Mouse (Mus musculus) MEL (cell line): ENCODE measurements around the gene Atrip. TPM values are rescaled to one million over a fixed set of nuclear protein-coding genes. Genes with fewer than 3 reads are reported as not detected.
A peak's percentile ranks its signal among the peaks of the same experiment; 100 is the strongest.

ENCODE experiments used
- DNase-seq: peaks from one replicate; pipeline ENCODE4 v3.0.0; 2011; ENCODE audit warnings: low read depth, low spot score
- H3K27ac ChIP-seq: 2 replicates; pipeline ENCODE4 v1.5.1; 2012; ENCODE audit warnings: low read depth, mild to moderate bottlenecking, control low read depth, low read length, moderate library complexity; ENCODE audit not compliant: control insufficient read depth
- H3K27me3 ChIP-seq, 2 experiments: fragments of 150-350 bp in 1 of 2; sonication (generic) in 1 of 2; 2 replicates each; pipeline ENCODE4 v1.6.1; 2012; ENCODE audit warnings: low read length in 2 of 2, mild to moderate bottlenecking in 2 of 2, improper control_type of control experiment in 1 of 2, moderate library complexity in 1 of 2; ENCODE audit not compliant: insufficient read depth in 2 of 2, control insufficient read depth in 1 of 2
- H3K36me3 ChIP-seq, 2 experiments: 2 replicates each; pipeline ENCODE4 v1.6.1; 2012 to 2014; ENCODE audit warnings: low read length in 2 of 2, improper control_type of control experiment in 1 of 2, inconsistent platforms in 1 of 2, mild to moderate bottlenecking in 1 of 2; ENCODE audit not compliant: insufficient read depth in 2 of 2, control insufficient read depth in 1 of 2
- H3K4me1 ChIP-seq, 2 experiments: fragments of 150-350 bp in 1 of 2; sonication (generic) in 1 of 2; 2 replicates each; pipeline ENCODE4 v1.6.1; 2012; ENCODE audit warnings: low read length in 2 of 2, improper control_type of control experiment in 1 of 2, mild to moderate bottlenecking in 1 of 2; ENCODE audit not compliant: insufficient read depth in 2 of 2, control insufficient read depth in 1 of 2
- H3K4me3 ChIP-seq, 2 experiments: fragments of 150-350 bp in 1 of 2; sonication (generic) in 1 of 2; 2 replicates each; pipeline ENCODE4 v1.5.1; 2012; ENCODE audit warnings: low read depth in 2 of 2, low read length in 2 of 2, mild to moderate bottlenecking in 2 of 2, moderate library complexity in 2 of 2, control low read depth in 1 of 2, improper control_type of control experiment in 1 of 2; ENCODE audit not compliant: control insufficient read depth in 1 of 2, insufficient read depth in 1 of 2
- H3K79me2 ChIP-seq: 2 replicates; pipeline ENCODE4 v1.6.1; 2012; ENCODE audit warnings: mild to moderate bottlenecking, low read length, moderate library complexity; ENCODE audit not compliant: control insufficient read depth, poor library complexity, insufficient read depth
- H3K9ac ChIP-seq: 2 replicates; pipeline ENCODE4 v1.6.1; 2012; ENCODE audit warnings: low read depth, mild to moderate bottlenecking, control low read depth, low read length, moderate library complexity; ENCODE audit not compliant: control insufficient read depth, poor library complexity, severe bottlenecking
- H3K9me3 ChIP-seq: fragments of 150-350 bp; sonication (generic); replicated peaks from 2 replicates; pipeline ENCODE4 v1.6.1; 2012; ENCODE audit warnings: mild to moderate bottlenecking, low read length, improper control_type of control experiment, moderate library complexity; ENCODE audit not compliant: insufficient read depth
- CHD2 ChIP-seq: IDR thresholded peaks from 2 replicates; pipeline ENCODE4 v1.6.1; 2011; ENCODE audit warnings: low read length, improper control_type of control experiment
- CTCF ChIP-seq, 3 experiments: IDR thresholded peaks in 2 of 3; conservative IDR thresholded peaks in 1 of 3; 2 replicates each; pipeline ENCODE4 v1.5.1; 2011 to 2012; ENCODE audit warnings: low read length in 3 of 3, low read depth in 2 of 3, mild to moderate bottlenecking in 2 of 3, improper control_type of control experiment in 1 of 3, inconsistent platforms in 1 of 3, mixed read lengths in 1 of 3, moderate library complexity in 1 of 3; ENCODE audit not compliant: control insufficient read depth in 1 of 3, insufficient read depth in 1 of 3, poor library complexity in 1 of 3, severe bottlenecking in 1 of 3
- ELF1 ChIP-seq: IDR thresholded peaks from 2 replicates; pipeline ENCODE4 v1.6.1; 2014; ENCODE audit warnings: low read depth, mild to moderate bottlenecking, inconsistent platforms, low read length, improper control_type of control experiment, moderate library complexity
- EP300 ChIP-seq, 2 experiments: IDR thresholded peaks; 2 replicates each; pipeline ENCODE4 v1.6.1; 2011; ENCODE audit warnings: improper control_type of control experiment in 2 of 2, low read length in 2 of 2, low read depth in 1 of 2, mild to moderate bottlenecking in 1 of 2
- ETS1 ChIP-seq: IDR thresholded peaks from 2 replicates; pipeline ENCODE4 v1.6.1; 2012; ENCODE audit warnings: low read depth, mild to moderate bottlenecking, inconsistent platforms, low read length, improper control_type of control experiment, moderate library complexity
- GABPA ChIP-seq: IDR thresholded peaks from 2 replicates; pipeline ENCODE4 v1.6.1; 2012; ENCODE audit warnings: low read depth, mild to moderate bottlenecking, inconsistent platforms, low read length, improper control_type of control experiment, moderate library complexity
- GATA1 ChIP-seq: IDR thresholded peaks from 2 replicates; pipeline ENCODE4 v1.6.1; 2011; ENCODE audit warnings: low read depth, low read length, improper control_type of control experiment
- JUND ChIP-seq: IDR thresholded peaks from 2 replicates; pipeline ENCODE4 v1.6.1; 2011; ENCODE audit warnings: low read depth, mild to moderate bottlenecking, improper control_type of control experiment, low read length
- KAT2A ChIP-seq: conservative IDR thresholded peaks from 2 replicates; pipeline ENCODE4 v1.6.1; 2012; ENCODE audit warnings: low read depth, low read length, improper control_type of control experiment, inconsistent platforms
- MAX ChIP-seq: IDR thresholded peaks from 2 replicates; pipeline ENCODE4 v1.6.1; 2011; ENCODE audit warnings: low read length, improper control_type of control experiment
- MEF2A ChIP-seq: IDR thresholded peaks from 2 replicates; pipeline ENCODE4 v1.6.1; 2014; ENCODE audit warnings: low read depth, mild to moderate bottlenecking, inconsistent platforms, low read length, improper control_type of control experiment; ENCODE audit not compliant: poor library complexity, insufficient replicate concordance, severe bottlenecking; ENCODE audit errors: extremely low read depth
- MXI1 ChIP-seq: IDR thresholded peaks from 2 replicates; pipeline ENCODE4 v1.6.1; 2011; ENCODE audit warnings: mild to moderate bottlenecking, low read depth, low read length, improper control_type of control experiment
- POLR2A ChIP-seq, 2 experiments: IDR thresholded peaks; 2 replicates each; pipeline ENCODE4 v1.6.1; 2011 to 2012; ENCODE audit warnings: low read length in 2 of 2, mild to moderate bottlenecking in 2 of 2, control low read depth in 1 of 2, improper control_type of control experiment in 1 of 2, low read depth in 1 of 2, moderate library complexity in 1 of 2; ENCODE audit not compliant: control insufficient read depth in 1 of 2, insufficient read depth in 1 of 2, poor library complexity in 1 of 2
- SIN3A ChIP-seq: IDR thresholded peaks from 2 replicates; pipeline ENCODE4 v1.6.1; 2012; ENCODE audit warnings: low read length, improper control_type of control experiment, inconsistent platforms
- SMC3 ChIP-seq: IDR thresholded peaks from 2 replicates; pipeline ENCODE4 v1.6.1; 2011; ENCODE audit warnings: low read depth, low read length, improper control_type of control experiment
- TAL1 ChIP-seq: IDR thresholded peaks from 2 replicates; pipeline ENCODE4 v1.6.1; 2012; ENCODE audit warnings: mild to moderate bottlenecking, inconsistent platforms, low read length, moderate library complexity, mixed read lengths
- TBP ChIP-seq: IDR thresholded peaks from 2 replicates; pipeline ENCODE4 v1.8.0; 2011; ENCODE audit warnings: low read depth, low read length, improper control_type of control experiment
- TCF12 ChIP-seq: IDR thresholded peaks from 2 replicates; pipeline ENCODE4 v1.6.1; 2014; ENCODE audit warnings: low read depth, mild to moderate bottlenecking, inconsistent platforms, low read length, improper control_type of control experiment, moderate library complexity
- UBTF ChIP-seq: IDR thresholded peaks from 2 replicates; pipeline ENCODE4 v1.6.1; 2012; ENCODE audit warnings: low read depth, mild to moderate bottlenecking, inconsistent platforms, low read length, improper control_type of control experiment, moderate library complexity, borderline replicate concordance; ENCODE audit not compliant: insufficient read depth
- USF2 ChIP-seq, 2 experiments: IDR thresholded peaks; 2 replicates each; pipeline ENCODE4 v1.6.1; 2011 to 2012; ENCODE audit warnings: improper control_type of control experiment in 2 of 2, low read length in 2 of 2, borderline replicate concordance in 1 of 2, inconsistent platforms in 1 of 2, low read depth in 1 of 2, mild to moderate bottlenecking in 1 of 2; ENCODE audit not compliant: insufficient read depth in 1 of 2
- ZKSCAN1 ChIP-seq: IDR thresholded peaks from 2 replicates; pipeline ENCODE4 v1.6.1; 2012; ENCODE audit warnings: low read depth, mild to moderate bottlenecking, inconsistent platforms, low read length, improper control_type of control experiment, moderate library complexity
- ZMIZ1 ChIP-seq: IDR thresholded peaks from 2 replicates; pipeline ENCODE4 v1.6.1; 2012; ENCODE audit warnings: low read depth, mild to moderate bottlenecking, inconsistent platforms, low read length, improper control_type of control experiment, moderate library complexity
- polyA plus RNA-seq, 2 experiments: library from polyadenylated mRNA; stranded (reverse) in 1 of 2; unstranded in 1 of 2; fragments of >175 nt in 1 of 2; fragments of >200 nt in 1 of 2; gene quantifications; 2 replicates each; pipeline versions ENCODE4 v1.2.1 to v1.2.4; 2012; ENCODE audit warnings: low replicate concordance in 2 of 2, low read depth in 1 of 2; ENCODE audit not compliant: insufficient read length in 2 of 2, insufficient read depth in 1 of 2, missing spikeins in 1 of 2
- total RNA-seq: library from RNA; depleted of rRNA; stranded (reverse); fragments of 300-350 nt; gene quantifications from 2 replicates; pipeline ENCODE4 v1.2.3, GENCODE M21; 2012

The Atrip gene
- total and polyA plus RNA-seq, 3 experiments = 18.4 to 35.3 TPM; not detected in 1

- DNase-seq = no peak
- TF ChIP-seq USF2 (IDR thresholded peaks at IDR 0.05; ENCODE audit: borderline replicate concordance in 1 of 2, insufficient read depth in 1 of 2, low read depth in 1 of 2, low read length in 2 of 2) = no peak
- no peak for TF ChIP-seq CTCF (IDR thresholded peaks at IDR 0.05 in 2 of 3, conservative IDR thresholded peaks at IDR 0.05 in 1 of 3; ENCODE audit: control insufficient read depth in 1 of 3, insufficient read depth in 1 of 3, low read depth in 2 of 3, low read length in 3 of 3, poor library complexity in 1 of 3, severe bottlenecking in 1 of 3)
- no peak for TF ChIP-seq ZKSCAN1
- no peak for TF ChIP-seq EP300 (IDR thresholded peaks at IDR 0.05; ENCODE audit: low read depth in 1 of 2, low read length in 2 of 2)
- TF ChIP-seq GABPA = no peak
- TF ChIP-seq POLR2A (IDR thresholded peaks at IDR 0.05; ENCODE audit: control insufficient read depth in 1 of 2, insufficient read depth in 1 of 2, low read depth in 1 of 2, low read length in 2 of 2, poor library complexity in 1 of 2) = no peak
- TF ChIP-seq MXI1 = no peak
- TF ChIP-seq CHD2 = no peak
- TF ChIP-seq ZMIZ1 = no peak
- no peak for TF ChIP-seq SMC3
- no peak for TF ChIP-seq UBTF
- no peak for TF ChIP-seq TBP
- H3K36me3 ChIP-seq = peaks cover 0 to 26% of the 10 kb centered on the region in 2 experiments; a peak in 2 of 4 replicates
- no peaks in the 10 kb centered on the region for H3K27me3 ChIP-seq
- no peak overlapping the region for H3K4me3 ChIP-seq
- peaks cover 5 to 32% of the 10 kb centered on the region in 2 experiments for H3K4me1 ChIP-seq
- H3K9ac ChIP-seq = peak overlapping the region; percentile 51
- H3K79me2 ChIP-seq = peaks cover 4% of the 10 kb centered on the region
- H3K9me3 ChIP-seq = no peaks in the 10 kb centered on the region
- peak overlapping the region; percentile 75 for H3K27ac ChIP-seq
Observed at GRCm38 (mm10) chr9:109058006-109058765, 15.7 kb downstream of the Atrip start.

DNA sequence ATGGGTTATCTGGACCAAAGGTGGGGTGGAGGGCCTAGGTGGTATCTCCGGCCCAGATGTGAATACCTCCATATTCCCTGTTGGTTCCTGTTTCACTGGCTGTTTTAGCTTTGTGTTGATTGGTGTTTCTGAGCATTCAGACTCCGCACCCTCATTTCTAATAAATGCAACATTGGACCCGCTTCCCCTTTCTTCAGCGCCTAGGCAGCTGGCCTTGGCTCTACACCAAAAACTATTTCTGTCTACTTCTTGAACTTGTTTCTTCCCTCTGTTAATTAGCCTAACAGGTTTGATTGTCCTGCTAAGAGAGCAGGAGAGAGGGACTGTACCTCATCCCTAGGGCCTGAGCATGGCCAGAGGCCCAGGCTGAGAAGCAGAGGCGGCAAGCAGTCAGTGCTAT lies 16.4 kb downstream of the Atrip start:
- no peak for TF ChIP-seq ZKSCAN1
- peak; percentile 70 for TF ChIP-seq SIN3A
- TF ChIP-seq MXI1 = peak; percentile 39; the same call in 1 of the 2 replicates
- TF ChIP-seq KAT2A = no peak
- TF ChIP-seq MAX = no peak
- peak; percentile 41; the same call in 1 of the 2 replicates for TF ChIP-seq GATA1
- TF ChIP-seq SMC3 = peak; percentile 21; the same call in 1 of the 2 replicates
- TF ChIP-seq TBP = no peak
- TF ChIP-seq TCF12 = peak; percentile 35; the same call in 1 of the 2 replicates
- 0 out of 2 replicates have a peak, but pooled peaks have one; percentile 40 for TF ChIP-seq JUND
- peak; percentile 16; the same call in 1 of the 2 replicates for TF ChIP-seq ELF1
- peak; percentile 51 to 52 for TF ChIP-seq EP300 (IDR thresholded peaks at IDR 0.05; ENCODE audit: low read depth in 1 of 2, low read length in 2 of 2)
- peak; percentile 75; the same call in 1 of the 2 replicates for TF ChIP-seq MEF2A
- peak; percentile 87 for TF ChIP-seq ETS1
- TF ChIP-seq ZMIZ1 = no peak
- no peak for TF ChIP-seq TAL1
- TF ChIP-seq, all 39 proteins: peak for 10
- peaks cover 4% of the 10 kb centered on the region for H3K79me2 ChIP-seq
- 0 out of 2 replicates have a peak overlapping the region, but pooled peaks have one; percentile 1 for H3K9ac ChIP-seq
- no peaks in the 10 kb centered on the region for H3K27me3 ChIP-seq
- H3K36me3 ChIP-seq = peaks cover 0 to 26% of the 10 kb centered on the region in 2 experiments; a peak in 2 of 4 replicates
- peak; percentile 87 for DNase-seq
- H3K4me3 ChIP-seq = no peak overlapping the region
- peaks cover 5 to 32% of the 10 kb centered on the region in 2 experiments for H3K4me1 ChIP-seq
- no peaks in the 10 kb centered on the region for H3K9me3 ChIP-seq
- peak overlapping the region; percentile 75 for H3K27ac ChIP-seq
